Mouse (Mus musculus) midbrain, postnatal 0 days (tissue): ENCODE data around the gene Gm49361. TPM values are rescaled to one million over a fixed set of nuclear protein-coding genes. Genes with fewer than 3 reads are reported as not detected.

ENCODE experiments used
- ATAC-seq: fragments of 200-750 bp; cut with Nextera tagmentation; 2 replicates; pipeline ENCODE4 v1.8.0; 2017; ENCODE audit warnings: moderate number of reproducible peaks, mild to moderate bottlenecking, moderate TSS enrichment, moderate library complexity; ENCODE audit not compliant: low FRiP score
- DNase-seq: peaks from one replicate; pipeline ENCODE4 v3.0.0-alpha.2; 2015; ENCODE audit warnings: low spot score
- H3K27ac ChIP-seq: fragments of 300-500 bp; sonication (generic); 2 replicates; pipeline ENCODE4 v1.5.1; 2014; ENCODE audit warnings: low read depth, mild to moderate bottlenecking, low read length, mixed read lengths
- H3K27me3 ChIP-seq: fragments of 300-500 bp; sonication (generic); 2 replicates; pipeline ENCODE4 v1.6.1; 2014; ENCODE audit warnings: low read length, control low read depth, mixed read lengths; ENCODE audit not compliant: insufficient read depth
- H3K36me3 ChIP-seq: fragments of 300-500 bp; sonication (generic); 2 replicates; pipeline ENCODE4 v1.6.1; 2014; ENCODE audit warnings: low read length, control low read depth, mixed read lengths; ENCODE audit not compliant: insufficient read depth
- H3K4me1 ChIP-seq: fragments of 300-500 bp; sonication (generic); 2 replicates; pipeline ENCODE4 v1.6.1; 2014; ENCODE audit warnings: mild to moderate bottlenecking, control low read depth, antibody characterized with exemption, low read length, mixed read lengths; ENCODE audit not compliant: insufficient read depth
- H3K4me2 ChIP-seq: fragments of 300-500 bp; sonication (generic); 2 replicates; pipeline ENCODE4 v1.6.1; 2014; ENCODE audit warnings: low read depth, mild to moderate bottlenecking, low read length, mixed read lengths; ENCODE audit not compliant: poor library complexity, severe bottlenecking
- H3K4me3 ChIP-seq: fragments of 300-500 bp; sonication (generic); 2 replicates; pipeline ENCODE4 v1.5.1; 2014; ENCODE audit warnings: low read depth, mild to moderate bottlenecking, low read length, moderate library complexity
- H3K9ac ChIP-seq: fragments of 300-500 bp; sonication (generic); replicated peaks from 2 replicates; pipeline ENCODE4 v1.6.1; 2014; ENCODE audit warnings: mild to moderate bottlenecking, low read length, moderate library complexity, mixed read lengths; ENCODE audit not compliant: poor library complexity, severe bottlenecking
- H3K9me3 ChIP-seq: fragments of 300-500 bp; sonication (generic); 2 replicates; pipeline ENCODE4 v1.6.1; 2016; ENCODE audit warnings: low read length, control low read depth
- CTCF ChIP-seq: IDR thresholded peaks from 2 replicates; pipeline ENCODE4 v1.5.1; 2016; ENCODE audit warnings: antibody characterized with exemption, mild to moderate bottlenecking
- WGBS: fragments of 180-500 bp; shearing (Covaris S2); extraction: QIAGEN DNeasy Blood & Tissue Kit; methylation state at CpG from one replicate; pipeline ENCODE4 v1.1.7; 2014; 5-methylcytosine and 5-hydroxymethylcytosine counted together
- polyA plus RNA-seq: library from polyadenylated mRNA; unstranded; fragments of >200 nt; fragmentation: Nextera tagmentation; extraction: Ambion mirVana; gene quantifications from 2 replicates; pipeline ENCODE4 v1.2.1, GENCODE M21; 2015
- total RNA-seq: library from RNA; depleted of rRNA; stranded (reverse); fragments of >200 nt; gene quantifications from 2 replicates; pipeline ENCODE4 v1.2.3, GENCODE M21; 2014; rRNA removed

Gm49361 gene
- total and polyA plus RNA-seq, 2 experiments from 2014 or later, result not detected

- no peaks in the 10 kb centered on the region for H3K9me3 ChIP-seq
- no peaks in the 10 kb centered on the region for H3K4me1 ChIP-seq
- peak; percentile 90 for DNase-seq
- H3K4me2 ChIP-seq, result no peak overlapping the region
- no peak overlapping the region for H3K9ac ChIP-seq
- peaks cover 9% of the 10 kb centered on the region; the same call in 1 of the 2 replicates for H3K36me3 ChIP-seq
- no peak overlapping the region for H3K27ac ChIP-seq
- no peak for TF ChIP-seq CTCF
- H3K27me3 ChIP-seq, result no peaks in the 10 kb centered on the region
- peak; percentile 60; the same call in 1 of the 2 replicates for ATAC-seq
- H3K4me3 ChIP-seq, result no peak overlapping the region
- 32% methylated on average over 1 of the region's 1 CpGs for WGBS
These were observed 138.4 kb downstream of the Gm49361 start for GRCm38 (mm10) chr14:57607500-57607899.

GRCm38 (mm10) chr14:57606663-57607365 lies 139.1 kb downstream of the Gm49361 start:
- Histone ChIP-seq H3K27me3 (no peaks in the 10 kb centered on the region), H3K4me3 (no peak overlapping the region), H3K4me2 (no peak overlapping the region), H3K9ac (no peak overlapping the region), H3K27ac (no peak overlapping the region), H3K4me1 (no peaks in the 10 kb centered on the region), H3K9me3 (no peaks in the 10 kb centered on the region), H3K36me3 (peaks cover 12% of the 10 kb centered on the region; the same call in 1 of the 2 replicates)
- 77% methylated on average over 8 of the region's 8 CpGs for whole genome bisulfite sequencing
- DNase-seq (no peak), ATAC-seq (no peak)
- no peak for TF ChIP-seq CTCF

DNA sequence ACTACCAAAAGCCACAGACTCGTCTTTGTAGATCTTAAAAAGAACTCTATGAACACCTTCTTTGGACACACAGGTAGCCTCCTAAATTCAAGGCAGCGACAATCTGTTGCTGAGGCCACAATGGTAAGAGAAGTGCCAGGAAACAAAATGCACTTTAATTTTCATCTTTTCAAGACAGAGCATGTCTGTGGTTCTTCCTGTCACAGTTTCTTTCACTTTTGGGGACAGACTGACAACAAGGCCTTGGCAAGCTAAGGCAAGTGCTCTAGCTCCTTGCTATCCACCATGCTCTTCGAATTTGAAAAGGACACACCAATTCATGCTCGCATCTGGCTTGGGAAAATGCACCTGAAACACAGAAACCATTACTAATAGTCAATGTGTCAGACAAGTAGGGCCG lies 152.6 kb downstream of the Gm49361 start:
- Histone ChIP-seq H3K9ac (no peak overlapping the region), H3K27ac (no peak overlapping the region), H3K4me1 (no peaks in the 10 kb centered on the region), H3K4me3 (no peak overlapping the region), H3K27me3 (no peaks in the 10 kb centered on the region), H3K4me2 (no peak overlapping the region), H3K36me3 (peaks cover 27% of the 10 kb centered on the region; the same call in 1 of the 2 replicates), H3K9me3 (no peaks in the 10 kb centered on the region)
- DNase-seq (no peak), ATAC-seq (no peak)
- TF ChIP-seq CTCF, result no peak
- 95% methylated on average over 5 of the region's 5 CpGs for WGBS

Other genes starting within 250 kb of the Gm49361 start
- gene Il17d, start 221.3 kb downstream of the Gm49361 start, total RNA-seq, result 40.7 and 48.2 TPM in 2 replicates
- 7.0 and 8.3 TPM in 2 replicates for gene Il17d, start 221.3 kb downstream of the Gm49361 start, polyA plus RNA-seq
- 26.2 and 39.2 TPM in 2 replicates for gene Eef1akmt1, start 174.5 kb downstream of the Gm49361 start, total RNA-seq
- 63.8 and 73.7 TPM in 2 replicates for gene Eef1akmt1, start 174.5 kb downstream of the Gm49361 start, polyA plus RNA-seq
- 11.3 and 19.4 TPM in 2 replicates for gene Xpo4, start 80.7 kb downstream of the Gm49361 start, total RNA-seq
- 6.7 and 11.7 TPM in 2 replicates for gene Xpo4, start 80.7 kb downstream of the Gm49361 start, polyA plus RNA-seq
- 7.7 and 8.4 TPM in 2 replicates for gene Lats2, start 12.3 kb upstream of the Gm49361 start, total RNA-seq
- gene Lats2, start 12.3 kb upstream of the Gm49361 start, polyA plus RNA-seq, result 3.1 and 3.8 TPM in 2 replicates
- gene Sap18, start 52.1 kb upstream of the Gm49361 start, total RNA-seq, result 11.4 and 36.9 TPM in 2 replicates
- gene Sap18, start 52.1 kb upstream of the Gm49361 start, polyA plus RNA-seq, result 22.4 and 26.8 TPM in 2 replicates
- gene Ska3, start 80.1 kb upstream of the Gm49361 start, total RNA-seq, result 2.4 and 4.2 TPM in 2 replicates
- 3.9 and 4.2 TPM in 2 replicates for gene Ska3, start 80.1 kb upstream of the Gm49361 start, polyA plus RNA-seq
- 45.4 and 48.3 TPM in 2 replicates for gene Mrpl57, start 80.1 kb upstream of the Gm49361 start, total RNA-seq
- 205 and 218 TPM in 2 replicates for gene Mrpl57, start 80.1 kb upstream of the Gm49361 start, polyA plus RNA-seq
- 21.5 and 37.3 TPM in 2 replicates for gene Zdhhc20, start 144.2 kb upstream of the Gm49361 start, total RNA-seq
- 25.6 and 33.2 TPM in 2 replicates for gene Zdhhc20, start 144.2 kb upstream of the Gm49361 start, polyA plus RNA-seq